Mouse (Mus musculus): ENCODE measurements around the gene Mocs1. TPM values are rescaled to one million over a fixed set of nuclear protein-coding genes. Genes with fewer than 3 reads are reported as not detected.

Mocs1 gene
- 10 to 100 TPM; 12.6 to 35.9 TPM for polyA plus RNA-seq (2012; fragmentation: generic; extraction: Trizol)

GRCm38 (mm10) chr17:49428239-49428688 is at the start of gene Mocs1:
Gene Mocs1, plus strand, starts transcription at chr17:49428362.

Other genes starting within 250 kb of the Mocs1 start
- gene Daam2, start 136.0 kb downstream of the Mocs1 start, polyA plus RNA-seq (2012; fragmentation: generic; extraction: Trizol): 1 to 10 TPM in 1 of 2 experiments, under 1 TPM in 1; 0.22 to 1.9 TPM
- gene Kif6, start 186.8 kb downstream of the Mocs1 start, polyA plus RNA-seq (2012; fragmentation: generic; extraction: Trizol): under 1 TPM; 0.13 to 0.26 TPM

Data from C3H10T1/2 (cell line).